Mouse (Mus musculus): ENCODE results near the gene Dnm1. TPM values are rescaled to one million over a fixed set of nuclear protein-coding genes. Genes with fewer than 3 reads are reported as not detected.

Gene Dnm1
- 10.7 and 12.1 TPM in 2 replicates for polyA plus RNA-seq (2012; rRNA removed)

DNA sequence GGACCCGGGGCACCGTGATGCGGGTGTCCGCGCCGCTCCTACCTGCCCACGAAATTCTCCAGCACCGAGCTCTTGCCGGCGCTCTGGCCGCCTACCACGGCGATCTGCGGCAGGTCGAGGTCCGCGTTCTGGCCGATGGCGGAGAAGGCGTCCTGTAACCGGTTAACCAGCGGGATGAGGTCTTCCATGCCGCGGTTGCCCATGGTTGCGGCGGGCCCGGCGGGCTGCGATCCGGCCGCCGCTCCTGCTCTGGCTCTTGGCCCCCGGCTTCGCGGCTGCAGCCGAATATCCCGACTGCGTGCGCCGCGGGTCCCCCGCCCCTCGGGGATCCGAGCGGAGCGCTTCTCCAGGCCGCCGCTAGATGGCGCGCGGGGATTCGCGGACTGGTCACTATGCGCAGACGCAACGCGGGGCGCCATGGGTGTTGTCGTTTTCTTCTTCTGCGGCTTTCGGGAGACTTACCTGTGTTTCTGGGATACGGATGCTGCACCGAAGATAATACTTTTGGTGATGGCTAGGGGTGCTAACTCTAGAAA lies at the start of gene Dnm1:
Gene Dnm1 (minus strand): TSS at position 332 of the 536 bp plus-strand sequence.
- under 1% methylated on average over 63 of the region's 63 CpGs for WGBS
- peaks cover 3% of the 10 kb centered on the region for H3K27me3 ChIP-seq (ENCODE audit: control insufficient read depth, insufficient read depth, low read length)
- peak; percentile 87 for DNase-seq

DNA sequence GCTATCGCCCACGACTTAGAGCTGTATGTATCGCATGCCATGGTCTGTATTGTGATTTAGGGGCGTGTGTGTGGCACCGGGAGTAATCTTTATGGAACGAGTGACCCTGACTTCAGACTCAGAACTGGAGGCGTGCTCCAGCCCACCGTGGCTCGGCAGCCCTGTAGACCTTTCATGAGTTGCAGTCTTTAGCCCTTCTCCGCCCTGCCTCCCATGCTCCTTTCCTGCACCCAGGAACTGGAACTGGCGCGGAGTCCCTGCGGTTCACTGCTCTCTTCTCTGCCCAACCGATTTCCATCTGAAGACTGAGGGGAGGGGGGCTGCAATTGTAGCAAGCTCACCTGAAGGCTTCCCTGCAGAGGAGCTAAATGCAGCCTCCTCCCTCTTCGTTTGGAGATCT lies 43.6 kb upstream of the Dnm1 start:
- Histone ChIP-seq H3K4me3 (ENCODE audit: control insufficient read depth, insufficient read depth, low read length) (peak overlapping the region; percentile 85), H3K4me1 (replicated peaks; ENCODE audit: control insufficient read depth, insufficient read depth, low read length) (peaks cover 15% of the 10 kb centered on the region), H3K36me3 (ENCODE audit: control insufficient read depth, insufficient read depth, low read length) (no peaks in the 10 kb centered on the region), H3K27me3 (ENCODE audit: control insufficient read depth, insufficient read depth, low read length) (no peaks in the 10 kb centered on the region), H3K27ac (ENCODE audit: control insufficient read depth, insufficient read depth, low read length) (no peak overlapping the region)
- WGBS: 1% methylated on average over 15 of the region's 15 CpGs
- no peak for DNase-seq
- TF ChIP-seq POLR2A (IDR thresholded peaks at IDR 0.05; ENCODE audit: control insufficient read depth, extremely low read depth, insufficient read depth, low read length, poor library complexity) (no peak), CTCF (IDR thresholded peaks at IDR 0.05; ENCODE audit: borderline replicate concordance, control insufficient read depth, extremely low read depth, insufficient read depth, low read length, poor library complexity) (no peak)

More for the DNA sequence above, at the start of gene Dnm1:
- peaks cover 12% of the 10 kb centered on the region for H3K4me1 ChIP-seq (replicated peaks; ENCODE audit: control insufficient read depth, insufficient read depth, low read length)
- TF ChIP-seq CTCF (IDR thresholded peaks at IDR 0.05; ENCODE audit: borderline replicate concordance, control insufficient read depth, extremely low read depth, insufficient read depth, low read length, poor library complexity): peak; percentile 99
- no peak for TF ChIP-seq POLR2A (IDR thresholded peaks at IDR 0.05; ENCODE audit: control insufficient read depth, extremely low read depth, insufficient read depth, low read length, poor library complexity)
- H3K36me3 ChIP-seq (ENCODE audit: control insufficient read depth, insufficient read depth, low read length): no peaks in the 10 kb centered on the region
- H3K27ac ChIP-seq (ENCODE audit: control insufficient read depth, insufficient read depth, low read length): no peak within 1 kb of the TSS
- peak within 1 kb of the TSS; percentile 39 for H3K4me3 ChIP-seq (ENCODE audit: control insufficient read depth, insufficient read depth, low read length)

GRCm38 (mm10) chr2:32395946-32396621 lies 42.9 kb upstream of the Dnm1 start:
- no peaks in the 10 kb centered on the region for H3K36me3 ChIP-seq (ENCODE audit: control insufficient read depth, insufficient read depth, low read length)
- DNase-seq: peak; percentile 77
- under 1% methylated on average over 59 of the region's 59 CpGs for WGBS
- peak overlapping the region; percentile 85 for H3K4me3 ChIP-seq (ENCODE audit: control insufficient read depth, insufficient read depth, low read length)
- TF ChIP-seq CTCF (IDR thresholded peaks at IDR 0.05; ENCODE audit: borderline replicate concordance, control insufficient read depth, extremely low read depth, insufficient read depth, low read length, poor library complexity) (0 out of 2 replicates have a peak, but pooled peaks have one; percentile 12), POLR2A (IDR thresholded peaks at IDR 0.05; ENCODE audit: control insufficient read depth, extremely low read depth, insufficient read depth, low read length, poor library complexity) (no peak)
- peaks cover 15% of the 10 kb centered on the region for H3K4me1 ChIP-seq (replicated peaks; ENCODE audit: control insufficient read depth, insufficient read depth, low read length)
- no peaks in the 10 kb centered on the region for H3K27me3 ChIP-seq (ENCODE audit: control insufficient read depth, insufficient read depth, low read length)
- H3K27ac ChIP-seq (ENCODE audit: control insufficient read depth, insufficient read depth, low read length): peak overlapping the region; percentile 30; the same call in 1 of the 2 replicates

- no peaks in the 10 kb centered on the region for H3K36me3 ChIP-seq (ENCODE audit: control insufficient read depth, insufficient read depth, low read length)
- H3K27ac ChIP-seq (ENCODE audit: control insufficient read depth, insufficient read depth, low read length): peak within 1 kb of the TSS; percentile 39; the same call in 1 of the 2 replicates
- DNase-seq: peak; percentile 95
- under 1% methylated on average over 31 of the region's 31 CpGs for WGBS
- H3K27me3 ChIP-seq (ENCODE audit: control insufficient read depth, insufficient read depth, low read length): no peaks in the 10 kb centered on the region
- H3K4me1 ChIP-seq (replicated peaks; ENCODE audit: control insufficient read depth, insufficient read depth, low read length): peaks cover 15% of the 10 kb centered on the region
- peak within 1 kb of the TSS; percentile 85 for H3K4me3 ChIP-seq (ENCODE audit: control insufficient read depth, insufficient read depth, low read length)
- no peak for TF ChIP-seq CTCF (IDR thresholded peaks at IDR 0.05; ENCODE audit: borderline replicate concordance, control insufficient read depth, extremely low read depth, insufficient read depth, low read length, poor library complexity)
- peak; percentile 39; the same call in 1 of the 2 replicates for TF ChIP-seq POLR2A (IDR thresholded peaks at IDR 0.05; ENCODE audit: control insufficient read depth, extremely low read depth, insufficient read depth, low read length, poor library complexity)
These were observed 42.4 kb upstream of the Dnm1 start, which contains the start of gene Ptges2 for GRCm38 (mm10) chr2:32395484-32395945. Ptges2 (plus strand) TSS chr2:32395896.

GRCm38 (mm10) chr2:32394973-32395372 lies 41.8 kb upstream of the Dnm1 start:
- Histone ChIP-seq H3K4me3 (ENCODE audit: control insufficient read depth, insufficient read depth, low read length) (peak overlapping the region; percentile 85), H3K27ac (ENCODE audit: control insufficient read depth, insufficient read depth, low read length) (no peak overlapping the region; the same call in 1 of the 2 replicates), H3K4me1 (replicated peaks; ENCODE audit: control insufficient read depth, insufficient read depth, low read length) (peaks cover 15% of the 10 kb centered on the region), H3K36me3 (ENCODE audit: control insufficient read depth, insufficient read depth, low read length) (no peaks in the 10 kb centered on the region), H3K27me3 (ENCODE audit: control insufficient read depth, insufficient read depth, low read length) (no peaks in the 10 kb centered on the region)
- 3% methylated on average over 8 of the region's 8 CpGs for WGBS
- DNase-seq: peak; percentile 64
- no peak for TF ChIP-seq CTCF (IDR thresholded peaks at IDR 0.05; ENCODE audit: borderline replicate concordance, control insufficient read depth, extremely low read depth, insufficient read depth, low read length, poor library complexity)
- TF ChIP-seq POLR2A (IDR thresholded peaks at IDR 0.05; ENCODE audit: control insufficient read depth, extremely low read depth, insufficient read depth, low read length, poor library complexity): no peak

DNA sequence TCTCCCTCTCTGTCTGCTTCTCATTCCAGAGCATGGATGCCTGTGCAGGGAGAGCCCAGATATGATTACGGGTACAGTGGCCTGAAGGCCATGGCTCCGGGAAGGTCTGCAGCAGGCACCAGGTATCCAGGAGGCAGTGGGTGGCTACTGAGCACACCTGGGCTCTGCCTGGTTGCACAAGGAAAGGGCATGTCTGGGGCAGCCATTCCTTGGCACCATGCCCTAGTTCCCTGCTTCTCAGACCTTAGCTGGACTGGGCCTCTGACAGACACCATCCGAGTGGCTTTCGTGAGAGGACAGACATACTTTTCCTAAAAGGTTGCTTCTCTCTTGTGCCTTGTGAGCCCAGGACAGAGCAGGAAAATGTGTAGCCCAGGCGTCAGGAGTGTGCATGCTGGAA lies 38.9 kb upstream of the Dnm1 start:
- 98% methylated on average over 5 of the region's 5 CpGs for WGBS
- Histone ChIP-seq H3K27me3 (ENCODE audit: control insufficient read depth, insufficient read depth, low read length) (no peaks in the 10 kb centered on the region; the same call in 1 of the 2 replicates), H3K27ac (ENCODE audit: control insufficient read depth, insufficient read depth, low read length) (no peak overlapping the region), H3K4me1 (replicated peaks; ENCODE audit: control insufficient read depth, insufficient read depth, low read length) (peaks cover 20% of the 10 kb centered on the region), H3K36me3 (ENCODE audit: control insufficient read depth, insufficient read depth, low read length) (no peaks in the 10 kb centered on the region), H3K4me3 (ENCODE audit: control insufficient read depth, insufficient read depth, low read length) (no peak overlapping the region)
- no peak for TF ChIP-seq CTCF (IDR thresholded peaks at IDR 0.05; ENCODE audit: borderline replicate concordance, control insufficient read depth, extremely low read depth, insufficient read depth, low read length, poor library complexity)
- TF ChIP-seq POLR2A (IDR thresholded peaks at IDR 0.05; ENCODE audit: control insufficient read depth, extremely low read depth, insufficient read depth, low read length, poor library complexity): no peak
- no peak for DNase-seq

Measured in thymus, adult 2 months (tissue).